Mouse (Mus musculus): ENCODE measurements around the gene Bank1.

GRCm38 (mm10) chr3:136348611-136349010 lies 22.7 kb upstream of the Bank1 start:
- no peak for TF ChIP-seq POLR2A (IDR thresholded peaks at IDR 0.05; ENCODE audit: insufficient read length, low read depth)
- TF ChIP-seq CEBPB (IDR thresholded peaks at IDR 0.05; ENCODE audit: insufficient read depth, poor library complexity, severe bottlenecking), result no peak
- no peak for TF ChIP-seq TCF12 (IDR thresholded peaks at IDR 0.05; ENCODE audit: insufficient read depth, poor library complexity, severe bottlenecking)
- no peak for TF ChIP-seq MAX (IDR thresholded peaks at IDR 0.05; ENCODE audit: low read depth)

Data from myocyte (in vitro differentiated cells).